Mouse (Mus musculus): ENCODE measurements around the gene Lhx3. TPM values are rescaled to one million over a fixed set of nuclear protein-coding genes. Genes with fewer than 3 reads are reported as not detected.

Gene Lhx3
- total and polyA plus RNA-seq, 3 experiments: not detected

DNA sequence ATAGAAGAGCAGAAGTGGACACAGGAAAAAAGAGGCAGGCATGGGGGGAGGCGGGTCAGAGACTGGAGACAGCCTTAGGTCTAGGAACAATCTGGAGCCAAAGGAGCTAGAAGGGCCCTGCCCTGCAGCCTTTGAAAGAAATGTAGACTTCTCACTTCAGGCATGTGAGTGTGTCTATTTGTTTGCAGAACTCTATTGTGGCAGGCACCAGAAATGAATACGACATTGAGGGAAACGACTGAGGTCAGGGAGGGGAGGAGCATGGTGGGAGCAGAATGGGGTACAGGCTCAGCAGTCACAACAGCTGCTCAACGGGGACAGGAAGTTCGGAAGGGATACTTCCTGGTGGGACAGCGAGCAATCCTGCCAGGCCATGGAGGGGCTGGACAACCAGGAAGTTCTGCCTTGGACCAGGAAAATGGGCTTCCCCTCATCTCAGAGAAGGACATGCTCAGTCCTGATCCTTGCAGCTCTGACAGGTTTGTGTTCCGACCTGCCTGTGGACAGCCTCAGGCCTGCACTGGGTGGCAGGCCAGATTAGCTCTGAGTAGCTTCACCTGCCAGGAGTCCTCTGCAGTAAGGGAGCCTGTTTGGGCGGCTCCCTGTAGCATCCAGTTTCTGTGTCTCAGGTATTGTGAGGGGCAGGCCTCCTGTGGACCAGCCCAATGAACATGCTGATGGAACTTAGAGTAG lies 44.6 kb upstream of the Lhx3 start:
- H3K27ac ChIP-seq (ENCODE audit: insufficient read depth, low read depth): no peak overlapping the region
- H3K36me3 ChIP-seq (replicated peaks in 1 of 2; ENCODE audit: control insufficient read depth in 1 of 2, insufficient read depth in 1 of 2, low read length in 1 of 2): no peaks in the 10 kb centered on the region
- H3K4me2 ChIP-seq (ENCODE audit: insufficient read depth, low read depth, poor library complexity, severe bottlenecking): no peak overlapping the region
- no peaks in the 10 kb centered on the region for H3K79me2 ChIP-seq (replicated peaks; ENCODE audit: control insufficient read depth, extremely low read depth, insufficient read depth, poor library complexity, severe bottlenecking)
- TF ChIP-seq TCF12 (IDR thresholded peaks at IDR 0.05; ENCODE audit: low read depth, low read length) (no peak), IRF4 (IDR thresholded peaks at IDR 0.05; ENCODE audit: low read depth, low read length) (no peak), NELFE (IDR thresholded peaks at IDR 0.05; ENCODE audit: low read depth, low read length) (no peak), JUN (IDR thresholded peaks at IDR 0.05; ENCODE audit: insufficient read depth, low read depth, low read length) (no peak), SMC3 (IDR thresholded peaks at IDR 0.05; ENCODE audit: low read depth, low read length) (no peak), NRF1 (IDR thresholded peaks at IDR 0.05; ENCODE audit: low read depth, low read length) (no peak), KAT2A (IDR thresholded peaks at IDR 0.05; ENCODE audit: insufficient replicate concordance, low read length) (no peak), CHD2 (IDR thresholded peaks at IDR 0.05; ENCODE audit: low read length) (no peak), RCOR1 (conservative IDR thresholded peaks at IDR 0.05; ENCODE audit: low read depth, low read length) (no peak)
- no peaks in the 10 kb centered on the region for H3K9me3 ChIP-seq (replicated peaks; ENCODE audit: low read length)
- 0 out of 4 replicates have a peak, but pooled peaks cover 0 to 2% of the 10 kb centered on the region in 2 experiments for H3K4me1 ChIP-seq (ENCODE audit: control insufficient read depth in 1 of 2, insufficient read depth in 2 of 2)
- H3K4me3 ChIP-seq (replicated peaks in 1 of 3; ENCODE audit: low read depth in 2 of 3, low read length in 2 of 3, poor library complexity in 1 of 3): no peak overlapping the region
- H3K9ac ChIP-seq (ENCODE audit: insufficient read depth, low read depth): no peak overlapping the region
- no peak for DNase-seq (ENCODE audit: extremely low read depth)
- peaks cover 97% of the 10 kb centered on the region for H3K27me3 ChIP-seq (replicated peaks)
- in situ Hi-C loops (cut with MboI; ENCODE audit: low pct_ligation_motif_present, low pct_unique_long_range_greater_than_20kb, low sequenced_read_pairs) (no loop called here), dilution Hi-C loops (cut with MboI; ENCODE audit: extremely low pct_ligation_motif_present, extremely low pct_unique_long_range_greater_than_20kb, low sequenced_read_pairs) (no loop called here)

GRCm38 (mm10) chr2:26247531-26247930 lies 39.4 kb upstream of the Lhx3 start:
- dilution Hi-C loops (cut with MboI; ENCODE audit: extremely low pct_ligation_motif_present, extremely low pct_unique_long_range_greater_than_20kb, low sequenced_read_pairs): no loop called here

More at GRCm38 (mm10) chr2:26247531-26247930, 39.4 kb upstream of the Lhx3 start:
- H3K9me3 ChIP-seq (replicated peaks; ENCODE audit: low read length): no peaks in the 10 kb centered on the region
- no peaks in the 10 kb centered on the region for H3K36me3 ChIP-seq (replicated peaks in 1 of 2; ENCODE audit: control insufficient read depth in 1 of 2, insufficient read depth in 1 of 2, low read length in 1 of 2)
- in situ Hi-C loops (cut with MboI; ENCODE audit: low pct_ligation_motif_present, low pct_unique_long_range_greater_than_20kb, low sequenced_read_pairs): no loop called here
- H3K4me2 ChIP-seq (ENCODE audit: insufficient read depth, low read depth, poor library complexity, severe bottlenecking): no peak overlapping the region
- H3K27ac ChIP-seq (ENCODE audit: insufficient read depth, low read depth): no peak overlapping the region
- no peaks in the 10 kb centered on the region for H3K79me2 ChIP-seq (replicated peaks; ENCODE audit: control insufficient read depth, extremely low read depth, insufficient read depth, poor library complexity, severe bottlenecking)
- H3K9ac ChIP-seq (ENCODE audit: insufficient read depth, low read depth): no peak overlapping the region
- no peak overlapping the region for H3K4me3 ChIP-seq (replicated peaks in 1 of 3; ENCODE audit: low read depth in 2 of 3, low read length in 2 of 3, poor library complexity in 1 of 3)
- no peak for TF ChIP-seq E2F4 (IDR thresholded peaks at IDR 0.05; ENCODE audit: insufficient replicate concordance, low read depth, low read length)
- TF ChIP-seq JUN (IDR thresholded peaks at IDR 0.05; ENCODE audit: insufficient read depth, low read depth, low read length): no peak
- no peak for TF ChIP-seq HCFC1 (IDR thresholded peaks at IDR 0.05; ENCODE audit: low read depth, low read length)
- TF ChIP-seq MEF2A (IDR thresholded peaks at IDR 0.05; ENCODE audit: borderline replicate concordance, low read depth, low read length): no peak
- TF ChIP-seq CHD2 (IDR thresholded peaks at IDR 0.05; ENCODE audit: low read length): no peak
- TF ChIP-seq MYC (IDR thresholded peaks at IDR 0.05; ENCODE audit: low read depth, low read length): no peak
- no peak for TF ChIP-seq TCF12 (IDR thresholded peaks at IDR 0.05; ENCODE audit: low read depth, low read length)
- no peak for TF ChIP-seq NELFE (IDR thresholded peaks at IDR 0.05; ENCODE audit: low read depth, low read length)
- TF ChIP-seq EP300 (IDR thresholded peaks at IDR 0.05; ENCODE audit: low read length): no peak
- no peak for TF ChIP-seq USF2 (conservative IDR thresholded peaks at IDR 0.05; ENCODE audit: low read depth, low read length)
- H3K27me3 ChIP-seq (replicated peaks): peaks cover 79% of the 10 kb centered on the region
- DNase-seq (ENCODE audit: extremely low read depth): no peak
- no peaks in the 10 kb centered on the region for H3K4me1 ChIP-seq (ENCODE audit: control insufficient read depth in 1 of 2, insufficient read depth in 2 of 2)
